In genomic region chr1:151428263-151429221, GRCm38 (mm10) we compare ENCODE assay signal across 8 mouse cellular contexts. TPM values are rescaled to one million over a fixed set of nuclear protein-coding genes. Genes with fewer than 3 reads are reported as not detected.
DNase-seq lines count a peak whose midpoint lies in the region; ATAC-seq and TF ChIP-seq lines count a peak whose summit lies in the region.

TSS of gene Swt1 (minus strand) at chr1:151428455.
TSS of gene Trmt1l (plus strand) at chr1:151428542.

- peaks cover 6% of the 10 kb centered on the region; the same call in 1 of the 2 replicates for H3K36me3 ChIP-seq in heart, embryonic 12.5 days
- H3K36me3 ChIP-seq in kidney, postnatal 0 days (ENCODE audit: insufficient read depth, low read length): no peaks in the 10 kb centered on the region
- H3K36me3 ChIP-seq in liver, embryonic 11.5 days (ENCODE audit: control insufficient read depth, insufficient read depth, low read length): no peaks in the 10 kb centered on the region
- H3K36me3 ChIP-seq in stomach, embryonic 14.5 days (ENCODE audit: control insufficient read depth, insufficient read depth, low read length): no peaks in the 10 kb centered on the region; the same call in 1 of the 2 replicates

- peak within 1 kb of the TSS; percentile 96 for H3K27ac ChIP-seq in heart, embryonic 12.5 days (ENCODE audit: poor library complexity, severe bottlenecking)
- H3K27ac ChIP-seq in kidney, postnatal 0 days: peak within 1 kb of the TSS; percentile 97
- H3K27ac ChIP-seq in liver, embryonic 11.5 days (ENCODE audit: low read depth, low read length): peak within 1 kb of the TSS; percentile 88
- H3K27ac ChIP-seq in stomach, embryonic 14.5 days (ENCODE audit: low read length): peak within 1 kb of the TSS; percentile 97

- DNase-seq in CD4-positive helper T cell, adult 2 months (ENCODE audit: low read depth, low spot score): peak; percentile 97
- DNase-seq in brain, embryonic 18.5 days (ENCODE audit: low read depth, low spot score): peak; percentile 98
- peak; percentile 100 for DNase-seq in kidney, postnatal 0 days (ENCODE audit: low spot score)
- DNase-seq in liver, embryonic 11.5 days (ENCODE audit: low spot score): peak; percentile 93
- peak; percentile 94 for DNase-seq in naive thymus-derived CD4-positive, alpha-beta T cell, adult 2 months (ENCODE audit: low read depth)

- no peaks in the 10 kb centered on the region for H3K27me3 ChIP-seq in heart, embryonic 12.5 days (replicated peaks)
- H3K27me3 ChIP-seq in kidney, postnatal 0 days (ENCODE audit: insufficient read depth, low read length): no peaks in the 10 kb centered on the region
- H3K27me3 ChIP-seq in liver, embryonic 11.5 days (replicated peaks; ENCODE audit: control insufficient read depth, insufficient read depth, low read length): no peaks in the 10 kb centered on the region
- H3K27me3 ChIP-seq in stomach, embryonic 14.5 days (ENCODE audit: control insufficient read depth, insufficient read depth, low read length): no peaks in the 10 kb centered on the region

- peaks cover 12% of the 10 kb centered on the region for H3K4me1 ChIP-seq in heart, embryonic 12.5 days (replicated peaks)
- H3K4me1 ChIP-seq in kidney, postnatal 0 days (replicated peaks; ENCODE audit: insufficient read depth, low read length): peaks cover 6% of the 10 kb centered on the region; the same call in 1 of the 2 replicates
- peaks cover 9% of the 10 kb centered on the region for H3K4me1 ChIP-seq in liver, embryonic 11.5 days (replicated peaks; ENCODE audit: control insufficient read depth, insufficient read depth, low read length)
- peaks cover 11% of the 10 kb centered on the region for H3K4me1 ChIP-seq in stomach, embryonic 14.5 days (ENCODE audit: control insufficient read depth, insufficient read depth, low read length)

- H3K9me3 ChIP-seq in heart, embryonic 12.5 days (replicated peaks): no peaks in the 10 kb centered on the region
- H3K9me3 ChIP-seq in kidney, postnatal 0 days (replicated peaks; ENCODE audit: low read length): no peaks in the 10 kb centered on the region
- H3K9me3 ChIP-seq in liver, embryonic 11.5 days (ENCODE audit: control insufficient read depth, low read length): no peaks in the 10 kb centered on the region
- no peaks in the 10 kb centered on the region for H3K9me3 ChIP-seq in stomach, embryonic 14.5 days (ENCODE audit: control insufficient read depth, low read depth, low read length)

- WGBS in heart, embryonic 12.5 days: under 1% methylated on average over 74 of the region's 74 CpGs
- under 1% methylated on average over 74 of the region's 74 CpGs for WGBS in kidney, postnatal 0 days
- under 1% methylated on average over 74 of the region's 74 CpGs for WGBS in liver, embryonic 11.5 days
- WGBS in stomach, embryonic 14.5 days: under 1% methylated on average over 74 of the region's 74 CpGs

- peak within 1 kb of the TSS; percentile 95 for H3K9ac ChIP-seq in heart, embryonic 12.5 days
- H3K9ac ChIP-seq in kidney, postnatal 0 days (ENCODE audit: low read depth, low read length): peak within 1 kb of the TSS; percentile 88
- H3K9ac ChIP-seq in liver, embryonic 11.5 days (ENCODE audit: low read depth, low read length): peak within 1 kb of the TSS; percentile 96
- H3K9ac ChIP-seq in stomach, embryonic 14.5 days (replicated peaks; ENCODE audit: low read depth, low read length): peak within 1 kb of the TSS; percentile 93

- no peak for TF ChIP-seq CTCF in kidney, postnatal 0 days (IDR thresholded peaks at IDR 0.05; ENCODE audit: low read depth)

- peak within 1 kb of the TSS; percentile 91 for H3K4me3 ChIP-seq in heart, embryonic 12.5 days
- H3K4me3 ChIP-seq in kidney, postnatal 0 days (replicated peaks; ENCODE audit: low read depth, low read length): peak within 1 kb of the TSS; percentile 79
- H3K4me3 ChIP-seq in liver, embryonic 11.5 days (ENCODE audit: low read depth, low read length): peak within 1 kb of the TSS; percentile 83
- H3K4me3 ChIP-seq in stomach, embryonic 14.5 days (ENCODE audit: low read depth, low read length): peak within 1 kb of the TSS; percentile 88

- H3K4me2 ChIP-seq in heart, embryonic 12.5 days: peak within 1 kb of the TSS; percentile 80
- peak within 1 kb of the TSS; percentile 59 for H3K4me2 ChIP-seq in kidney, postnatal 0 days (ENCODE audit: low read length)
- peak within 1 kb of the TSS; percentile 80 for H3K4me2 ChIP-seq in liver, embryonic 11.5 days
- peak within 1 kb of the TSS; percentile 58 for H3K4me2 ChIP-seq in stomach, embryonic 14.5 days (replicated peaks; ENCODE audit: low read depth, low read length)

- peak; percentile 93 for ATAC-seq in erythroid progenitor cell, adult 5-6 weeks (replicated peaks; ENCODE audit: low FRiP score, poor library complexity, severe bottlenecking)
- ATAC-seq in heart, embryonic 12.5 days (ENCODE audit: insufficient number of reproducible peaks, low FRiP score): peak; percentile 99
- ATAC-seq in kidney, postnatal 0 days (replicated peaks; ENCODE audit: low FRiP score, low read depth): peak; percentile 99
- peak; percentile 98 for ATAC-seq in liver, embryonic 11.5 days (replicated peaks; ENCODE audit: low FRiP score)
- peak; percentile 99 for ATAC-seq in stomach, embryonic 14.5 days (ENCODE audit: insufficient number of reproducible peaks, insufficient read depth, low FRiP score, low read depth)

RNA-seq across cellular contexts. Expression of gene Swt1, which starts in this region (rescaled TPM):
- 65.2 and 94.7 TPM in 2 replicates for total RNA-seq in erythroid progenitor cell, adult 5-6 weeks (2015; ENCODE audit: low replicate concordance)
- 51.4 and 60.2 TPM in 2 replicates for total RNA-seq in erythroid progenitor cell, adult 5-6 weeks (2017; ENCODE audit: low replicate concordance)
- polyA plus RNA-seq in heart, embryonic 12.5 days (2016; fragmentation: Nextera tagmentation; extraction: Ambion mirVana): 25.7 and 26.4 TPM in 2 replicates
- 33.2 and 34.2 TPM in 2 replicates for polyA plus RNA-seq in kidney, postnatal 0 days (2015; fragmentation: Nextera tagmentation; extraction: Ambion mirVana)
- polyA plus RNA-seq in liver, embryonic 11.5 days (2014; fragmentation: Nextera tagmentation; extraction: Ambion mirVana): 19.1 and 20.7 TPM in 2 replicates
- 31.9 and 33.6 TPM in 2 replicates for polyA plus RNA-seq in stomach, embryonic 14.5 days (2014; fragmentation: Nextera tagmentation; extraction: Ambion mirVana)

RNA-seq across cellular contexts. Expression of gene Trmt1l, which starts in this region (rescaled TPM):
- total RNA-seq in erythroid progenitor cell, adult 5-6 weeks (2015; ENCODE audit: low replicate concordance): 23.8 and 27.7 TPM in 2 replicates
- total RNA-seq in erythroid progenitor cell, adult 5-6 weeks (2017; ENCODE audit: low replicate concordance): 19.1 and 20.2 TPM in 2 replicates
- 43.7 and 48.2 TPM in 2 replicates for polyA plus RNA-seq in heart, embryonic 12.5 days (2016; fragmentation: Nextera tagmentation; extraction: Ambion mirVana)
- polyA plus RNA-seq in kidney, postnatal 0 days (2015; fragmentation: Nextera tagmentation; extraction: Ambion mirVana): 27.9 and 29.6 TPM in 2 replicates
- polyA plus RNA-seq in liver, embryonic 11.5 days (2014; fragmentation: Nextera tagmentation; extraction: Ambion mirVana): 44.5 and 48.7 TPM in 2 replicates
- polyA plus RNA-seq in stomach, embryonic 14.5 days (2014; fragmentation: Nextera tagmentation; extraction: Ambion mirVana): 42.3 and 44.7 TPM in 2 replicates

Comparison
In these comparisons a context has a peak if more than half of its experiments do, and no peak if none do; other contexts are left out.
1. Peak in every context shown above with its lines: DNase-seq, ATAC-seq, H3K4me3 ChIP-seq and H3K27ac ChIP-seq.